Mouse (Mus musculus) forebrain, embryonic 15.5 days (tissue): Measurements from ENCODE around the gene Cep135. TPM values are rescaled to one million over a fixed set of nuclear protein-coding genes. Genes with fewer than 3 reads are reported as not detected.

Experiments
- ATAC-seq: fragments of 200-750 bp; cut with Nextera tagmentation; replicated peaks from 2 replicates; pipeline ENCODE4 v1.8.0; 2017; ENCODE audit warnings: mild to moderate bottlenecking, moderate TSS enrichment, moderate library complexity
- H3K27ac ChIP-seq: fragments of 300-500 bp; sonication (generic); replicated peaks from 2 replicates; pipeline ENCODE4 v1.5.1; 2015; ENCODE audit warnings: mild to moderate bottlenecking, inconsistent platforms
- H3K27me3 ChIP-seq: fragments of 300-500 bp; sonication (generic); 2 replicates; pipeline ENCODE4 v1.6.1; 2015; ENCODE audit warnings: inconsistent platforms
- H3K36me3 ChIP-seq: fragments of 300-500 bp; sonication (generic); 2 replicates; pipeline ENCODE4 v1.6.1; 2015; ENCODE audit warnings: mild to moderate bottlenecking, inconsistent platforms
- H3K4me1 ChIP-seq: fragments of 300-500 bp; sonication (generic); 2 replicates; pipeline ENCODE4 v1.6.1; 2015; ENCODE audit warnings: inconsistent platforms
- H3K4me2 ChIP-seq: fragments of 300-500 bp; sonication (generic); replicated peaks from 2 replicates; pipeline ENCODE4 v1.6.1; 2015; ENCODE audit warnings: mild to moderate bottlenecking, inconsistent platforms
- H3K4me3 ChIP-seq: fragments of 300-500 bp; sonication (generic); 2 replicates; pipeline ENCODE4 v1.5.1; 2015; ENCODE audit warnings: mild to moderate bottlenecking, inconsistent platforms
- H3K9ac ChIP-seq: fragments of 300-500 bp; sonication (generic); replicated peaks from 2 replicates; pipeline ENCODE4 v1.6.1; 2015; ENCODE audit warnings: mild to moderate bottlenecking, inconsistent platforms
- H3K9me3 ChIP-seq: fragments of 300-500 bp; sonication (generic); 2 replicates; pipeline ENCODE4 v1.6.1; 2016; ENCODE audit warnings: inconsistent platforms
- WGBS: fragments of 180-500 bp; shearing (Covaris S2); methylation state at CpG from one replicate; pipeline ENCODE4 v1.1.7; 2015; ENCODE audit warnings: mixed read lengths; 5-methylcytosine and 5-hydroxymethylcytosine counted together
- polyA plus RNA-seq: library from polyadenylated mRNA; unstranded; fragments of >200 nt; fragmentation: Nextera tagmentation; extraction: Ambion mirVana; gene quantifications from 2 replicates; pipeline ENCODE4 v1.2.1, GENCODE M21; 2015

Cep135 gene
- 5.3 and 5.8 TPM in 2 replicates for polyA plus RNA-seq

- peak; percentile 99 for ATAC-seq
Measured at GRCm38 (mm10) chr5:76588551-76589283, at the start of gene Cep135. Gene Cep135 (plus strand): TSS chr5:76588698.

GRCm38 (mm10) chr5:76540181-76540580 lies 48.3 kb upstream of the Cep135 start:
- no peak for ATAC-seq
- WGBS = 32% methylated on average over 8 of the region's 8 CpGs
- no peaks in the 10 kb centered on the region for H3K9me3 ChIP-seq
- peaks cover 80% of the 10 kb centered on the region for H3K36me3 ChIP-seq
- H3K4me2 ChIP-seq = no peak overlapping the region
- 0 out of 2 replicates have a peak overlapping the region, but pooled peaks have one; percentile 5 for H3K27ac ChIP-seq
- H3K4me1 ChIP-seq = no peaks in the 10 kb centered on the region
- H3K27me3 ChIP-seq = no peaks in the 10 kb centered on the region
- no peak overlapping the region for H3K9ac ChIP-seq
- H3K4me3 ChIP-seq = no peak overlapping the region

More at GRCm38 (mm10) chr5:76588551-76589283, at the start of gene Cep135:
- H3K4me3 ChIP-seq = peak within 1 kb of the TSS; percentile 85
- H3K9ac ChIP-seq = peak within 1 kb of the TSS; percentile 87
- under 1% methylated on average over 75 of the region's 92 CpGs for WGBS
- H3K9me3 ChIP-seq = no peaks in the 10 kb centered on the region
- H3K27ac ChIP-seq = peak within 1 kb of the TSS; percentile 76
- peak within 1 kb of the TSS; percentile 61 for H3K4me2 ChIP-seq
- peaks cover 15% of the 10 kb centered on the region for H3K4me1 ChIP-seq
- no peaks in the 10 kb centered on the region for H3K27me3 ChIP-seq
- H3K36me3 ChIP-seq = peaks cover 8% of the 10 kb centered on the region; the same call in 1 of the 2 replicates

GRCm38 (mm10) chr5:76540842-76541241 lies 47.7 kb upstream of the Cep135 start:
- peaks cover 80% of the 10 kb centered on the region for H3K36me3 ChIP-seq
- H3K4me1 ChIP-seq = no peaks in the 10 kb centered on the region
- no peak; the same call in 1 of the 2 replicates for ATAC-seq
- no peak overlapping the region for H3K9ac ChIP-seq
- H3K27ac ChIP-seq = no peak overlapping the region
- no peak overlapping the region for H3K4me3 ChIP-seq
- H3K9me3 ChIP-seq = no peaks in the 10 kb centered on the region
- H3K4me2 ChIP-seq = no peak overlapping the region
- no peaks in the 10 kb centered on the region for H3K27me3 ChIP-seq

GRCm38 (mm10) chr5:76543200-76543599 lies 45.3 kb upstream of the Cep135 start:
- WGBS = 91% methylated on average over 8 of the region's 8 CpGs
- H3K4me1 ChIP-seq = no peaks in the 10 kb centered on the region
- H3K27ac ChIP-seq = no peak overlapping the region
- ATAC-seq = no peak
- no peak overlapping the region for H3K9ac ChIP-seq
- H3K27me3 ChIP-seq = no peaks in the 10 kb centered on the region
- no peak overlapping the region for H3K4me2 ChIP-seq
- H3K9me3 ChIP-seq = no peaks in the 10 kb centered on the region
- H3K36me3 ChIP-seq = peaks cover 68% of the 10 kb centered on the region
- H3K4me3 ChIP-seq = no peak overlapping the region

- no peaks in the 10 kb centered on the region for H3K4me1 ChIP-seq
- 93% methylated on average over 8 of the region's 8 CpGs for WGBS
Measured at GRCm38 (mm10) chr5:76550426-76550825, 38.1 kb upstream of the Cep135 start.

GRCm38 (mm10) chr5:76565321-76565720 lies 23.2 kb upstream of the Cep135 start:
- ATAC-seq = no peak
- Histone ChIP-seq H3K4me1 (no peaks in the 10 kb centered on the region), H3K9ac (no peak overlapping the region), H3K36me3 (peaks cover 77% of the 10 kb centered on the region), H3K4me3 (no peak overlapping the region), H3K4me2 (no peak overlapping the region), H3K9me3 (no peaks in the 10 kb centered on the region), H3K27ac (no peak overlapping the region), H3K27me3 (no peaks in the 10 kb centered on the region)
- WGBS = 29% methylated on average over 3 of the region's 3 CpGs

More at GRCm38 (mm10) chr5:76550426-76550825, 38.1 kb upstream of the Cep135 start:
- Histone ChIP-seq H3K9ac (no peak overlapping the region), H3K36me3 (peaks cover 50% of the 10 kb centered on the region), H3K4me3 (no peak overlapping the region), H3K27ac (no peak overlapping the region), H3K4me2 (no peak overlapping the region), H3K27me3 (no peaks in the 10 kb centered on the region), H3K9me3 (no peaks in the 10 kb centered on the region)
- ATAC-seq = no peak

GRCm38 (mm10) chr5:76574251-76574650 lies 14.2 kb upstream of the Cep135 start:
- H3K27me3 ChIP-seq = no peaks in the 10 kb centered on the region
- H3K9me3 ChIP-seq = no peaks in the 10 kb centered on the region
- peaks cover 17% of the 10 kb centered on the region for H3K36me3 ChIP-seq
- no peak overlapping the region for H3K4me2 ChIP-seq
- H3K4me3 ChIP-seq = no peak overlapping the region
- H3K4me1 ChIP-seq = no peaks in the 10 kb centered on the region
- WGBS = 81% methylated on average over 7 of the region's 7 CpGs
- ATAC-seq = no peak
- H3K9ac ChIP-seq = no peak overlapping the region
- H3K27ac ChIP-seq = no peak overlapping the region

GRCm38 (mm10) chr5:76577026-76577425 lies 11.5 kb upstream of the Cep135 start:
- no peaks in the 10 kb centered on the region for H3K4me1 ChIP-seq
- H3K36me3 ChIP-seq = no peaks in the 10 kb centered on the region
- H3K4me3 ChIP-seq = no peak overlapping the region
- H3K9me3 ChIP-seq = no peaks in the 10 kb centered on the region
- H3K4me2 ChIP-seq = no peak overlapping the region
- no peak for ATAC-seq
- H3K9ac ChIP-seq = no peak overlapping the region
- no peaks in the 10 kb centered on the region for H3K27me3 ChIP-seq
- 80% methylated on average over 3 of the region's 3 CpGs for WGBS
- no peak overlapping the region for H3K27ac ChIP-seq

- Histone ChIP-seq H3K4me3 (no peak overlapping the region), H3K36me3 (no peaks in the 10 kb centered on the region), H3K27ac (no peak overlapping the region), H3K9ac (no peak overlapping the region), H3K4me1 (peaks cover 15% of the 10 kb centered on the region), H3K4me2 (no peak overlapping the region), H3K9me3 (no peaks in the 10 kb centered on the region), H3K27me3 (no peaks in the 10 kb centered on the region)
- no peak for ATAC-seq
- 82% methylated on average over 2 of the region's 2 CpGs for WGBS
Measured at GRCm38 (mm10) chr5:76585378-76585777, 3.1 kb upstream of the Cep135 start.

- peak overlapping the region; percentile 85 for H3K4me3 ChIP-seq
Measured at GRCm38 (mm10) chr5:76589311-76589710, 813 bp downstream of the Cep135 start.

GRCm38 (mm10) chr5:76590009-76590408 lies 1.5 kb downstream of the Cep135 start:
- H3K4me1 ChIP-seq = peaks cover 15% of the 10 kb centered on the region
- no peaks in the 10 kb centered on the region for H3K9me3 ChIP-seq
- H3K9ac ChIP-seq = no peak overlapping the region; the same call in 1 of the 2 replicates
- no peaks in the 10 kb centered on the region for H3K27me3 ChIP-seq
- 73% methylated on average over 2 of the region's 2 CpGs for WGBS
- no peak for ATAC-seq
- H3K4me3 ChIP-seq = 0 out of 2 replicates have a peak overlapping the region, but pooled peaks have one; percentile 85
- no peak overlapping the region for H3K27ac ChIP-seq
- no peak overlapping the region for H3K4me2 ChIP-seq
- peaks cover 20% of the 10 kb centered on the region for H3K36me3 ChIP-seq

More at GRCm38 (mm10) chr5:76589311-76589710, 813 bp downstream of the Cep135 start:
- H3K9me3 ChIP-seq = no peaks in the 10 kb centered on the region
- peaks cover 14% of the 10 kb centered on the region for H3K36me3 ChIP-seq
- peak overlapping the region; percentile 61 for H3K4me2 ChIP-seq
- H3K27ac ChIP-seq = no peak overlapping the region
- ATAC-seq = no peak
- no peaks in the 10 kb centered on the region for H3K27me3 ChIP-seq
- peak overlapping the region; percentile 87 for H3K9ac ChIP-seq
- H3K4me1 ChIP-seq = peaks cover 15% of the 10 kb centered on the region
- 1% methylated on average over 7 of the region's 7 CpGs for WGBS

GRCm38 (mm10) chr5:76591885-76592284 lies 3.4 kb downstream of the Cep135 start:
- H3K4me3 ChIP-seq = no peak overlapping the region
- no peak overlapping the region for H3K27ac ChIP-seq
- no peak overlapping the region for H3K4me2 ChIP-seq
- H3K36me3 ChIP-seq = peaks cover 32% of the 10 kb centered on the region
- no peaks in the 10 kb centered on the region for H3K9me3 ChIP-seq
- ATAC-seq = no peak
- no peak overlapping the region for H3K9ac ChIP-seq
- peaks cover 15% of the 10 kb centered on the region for H3K4me1 ChIP-seq
- H3K27me3 ChIP-seq = no peaks in the 10 kb centered on the region
- WGBS = 55% methylated on average over 9 of the region's 9 CpGs
